Mouse (Mus musculus) forebrain, embryonic 11.5 days (tissue): ENCODE data around the gene Kmo. TPM values are rescaled to one million over a fixed set of nuclear protein-coding genes. Genes with fewer than 3 reads are reported as not detected.

Experiments used
- ATAC-seq: fragments of 200-750 bp; cut with Nextera tagmentation; replicated peaks from 2 replicates; pipeline ENCODE4 v1.8.0; 2017; ENCODE audit warnings: moderate TSS enrichment; ENCODE audit not compliant: low FRiP score
- DNase-seq: peaks from one replicate; pipeline ENCODE4 v3.0.0-alpha.2; 2017; ENCODE audit warnings: low spot score
- H3K27ac ChIP-seq: fragments of 300-500 bp; sonication (generic); 2 replicates; pipeline ENCODE4 v1.5.1; 2014; ENCODE audit warnings: low read depth, low read length
- H3K27me3 ChIP-seq: fragments of 300-500 bp; sonication (generic); 2 replicates; pipeline ENCODE4 v1.6.1; 2014; ENCODE audit warnings: mild to moderate bottlenecking, low read length, mixed read lengths; ENCODE audit not compliant: control insufficient read depth, insufficient read depth
- H3K36me3 ChIP-seq: fragments of 300-500 bp; sonication (generic); 2 replicates; pipeline ENCODE4 v1.6.1; 2014; ENCODE audit warnings: mild to moderate bottlenecking, low read length, moderate library complexity, mixed read lengths; ENCODE audit not compliant: control insufficient read depth, insufficient read depth
- H3K4me1 ChIP-seq: fragments of 300-500 bp; sonication (generic); replicated peaks from 2 replicates; pipeline ENCODE4 v1.6.1; 2014; ENCODE audit warnings: low read length, mixed read lengths; ENCODE audit not compliant: control insufficient read depth, insufficient read depth
- H3K4me2 ChIP-seq: fragments of 300-500 bp; sonication (generic); 2 replicates; pipeline ENCODE4 v1.6.1; 2014; ENCODE audit warnings: low read depth, mild to moderate bottlenecking, low read length, moderate library complexity, mixed read lengths; ENCODE audit not compliant: severe bottlenecking
- H3K4me3 ChIP-seq: fragments of 300-500 bp; sonication (generic); 2 replicates; pipeline ENCODE4 v1.5.1; 2014; ENCODE audit warnings: low read depth, low read length
- H3K9ac ChIP-seq: fragments of 300-500 bp; sonication (generic); 2 replicates; pipeline ENCODE4 v1.6.1; 2014; ENCODE audit warnings: low read length
- H3K9me3 ChIP-seq: fragments of 300-500 bp; sonication (generic); 2 replicates; pipeline ENCODE4 v1.6.1; 2016; ENCODE audit warnings: low read length, mixed read lengths; ENCODE audit not compliant: control insufficient read depth
- WGBS: fragments of 180-500 bp; shearing (Covaris S2); extraction: QIAGEN DNeasy Blood & Tissue Kit; methylation state at CpG from one replicate; pipeline ENCODE4 v1.1.7; 2014; 5-methylcytosine and 5-hydroxymethylcytosine counted together
- polyA plus RNA-seq: library from polyadenylated mRNA; unstranded; fragments of >200 nt; fragmentation: Nextera tagmentation; extraction: Ambion mirVana; gene quantifications from 2 replicates; pipeline ENCODE4 v1.2.1, GENCODE M21; 2014

Kmo gene
- polyA plus RNA-seq, 1 experiment from 2014 or later: 0.25 TPM

GRCm38 (mm10) chr1:175693429-175693960 lies 73.3 kb downstream of the Kmo start:
- no peak overlapping the region for H3K27ac ChIP-seq
- DNase-seq: no peak
- no peaks in the 10 kb centered on the region for H3K9me3 ChIP-seq
- no peak overlapping the region for H3K9ac ChIP-seq
- ATAC-seq: peak; percentile 0; the same call in 1 of the 2 replicates
- H3K36me3 ChIP-seq: no peaks in the 10 kb centered on the region
- H3K27me3 ChIP-seq: no peaks in the 10 kb centered on the region
- WGBS: 52% methylated on average over 12 of the region's 12 CpGs
- peaks cover 6% of the 10 kb centered on the region; the same call in 1 of the 2 replicates for H3K4me1 ChIP-seq
- H3K4me3 ChIP-seq: peak overlapping the region; percentile 74
- peak overlapping the region; percentile 47 for H3K4me2 ChIP-seq

DNA sequence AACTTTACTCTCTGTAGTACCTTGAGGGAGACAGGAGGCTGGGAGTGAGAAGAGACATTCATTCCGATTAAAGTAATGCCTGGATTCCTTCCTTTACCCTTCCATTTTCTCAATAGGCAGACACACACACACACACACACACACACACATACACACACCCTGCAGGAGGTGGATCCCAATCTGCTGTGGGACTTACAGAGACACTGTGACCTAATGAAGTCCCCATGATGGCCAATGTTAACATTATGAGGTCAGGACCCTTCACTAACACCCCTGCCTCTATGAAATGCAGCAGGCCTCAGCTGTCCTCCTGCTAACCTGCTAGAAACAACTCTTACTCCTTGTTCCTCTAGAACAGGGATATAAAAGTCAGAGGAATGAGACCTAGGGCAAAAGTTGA lies 78.1 kb downstream of the Kmo start, which contains the start of gene Wdr64:
Wdr64 (plus strand) TSS at position 301 of the 400 bp plus-strand sequence.
- H3K4me2 ChIP-seq: no peak within 1 kb of the TSS
- H3K4me3 ChIP-seq: no peak within 1 kb of the TSS
- 74% methylated on average over 1 of the region's 1 CpGs for WGBS
- H3K27me3 ChIP-seq: no peaks in the 10 kb centered on the region
- no peaks in the 10 kb centered on the region; the same call in 1 of the 2 replicates for H3K4me1 ChIP-seq
- ATAC-seq (no peak), DNase-seq (no peak)
- H3K27ac ChIP-seq: no peak within 1 kb of the TSS
- no peaks in the 10 kb centered on the region for H3K36me3 ChIP-seq
- no peaks in the 10 kb centered on the region for H3K9me3 ChIP-seq
- H3K9ac ChIP-seq: no peak within 1 kb of the TSS

DNA sequence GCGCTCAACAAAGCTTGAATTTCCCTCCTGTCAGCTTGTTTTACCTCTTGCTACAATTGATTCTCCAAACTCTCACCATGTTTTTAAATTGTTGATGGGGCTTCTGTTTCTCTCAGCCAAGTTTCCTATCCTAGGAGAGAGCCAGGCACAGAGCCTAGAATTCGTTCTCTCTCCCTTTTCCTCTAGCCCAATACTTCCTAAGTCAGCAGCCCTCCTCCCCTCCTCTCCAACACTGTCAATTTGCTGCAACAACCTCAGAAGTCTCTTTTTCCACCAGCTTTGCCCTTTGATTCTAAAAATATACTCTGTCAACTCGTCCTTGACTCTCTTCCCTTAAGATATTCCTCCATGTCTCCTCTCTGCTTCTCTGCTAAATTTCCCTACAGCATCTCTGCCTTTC lies 79.2 kb downstream of the Kmo start:
- Histone ChIP-seq H3K4me3 (no peak overlapping the region), H3K4me1 (no peaks in the 10 kb centered on the region), H3K4me2 (no peak overlapping the region), H3K27me3 (no peaks in the 10 kb centered on the region), H3K9ac (no peak overlapping the region), H3K36me3 (no peaks in the 10 kb centered on the region), H3K9me3 (no peaks in the 10 kb centered on the region), H3K27ac (no peak overlapping the region)
- ATAC-seq (no peak), DNase-seq (no peak)
- 65% methylated on average over 3 of the region's 3 CpGs for WGBS

- ATAC-seq: no peak
- H3K4me3 ChIP-seq: no peak overlapping the region
- no peaks in the 10 kb centered on the region for H3K27me3 ChIP-seq
- H3K27ac ChIP-seq: no peak overlapping the region
- no peak overlapping the region for H3K4me2 ChIP-seq
- no peak overlapping the region for H3K9ac ChIP-seq
- no peaks in the 10 kb centered on the region for H3K36me3 ChIP-seq
- H3K9me3 ChIP-seq: no peaks in the 10 kb centered on the region
- H3K4me1 ChIP-seq: no peaks in the 10 kb centered on the region
- no peak for DNase-seq
- WGBS: 46% methylated on average over 4 of the region's 4 CpGs
Observed at GRCm38 (mm10) chr1:175699796-175700195, 79.6 kb downstream of the Kmo start.

DNA sequence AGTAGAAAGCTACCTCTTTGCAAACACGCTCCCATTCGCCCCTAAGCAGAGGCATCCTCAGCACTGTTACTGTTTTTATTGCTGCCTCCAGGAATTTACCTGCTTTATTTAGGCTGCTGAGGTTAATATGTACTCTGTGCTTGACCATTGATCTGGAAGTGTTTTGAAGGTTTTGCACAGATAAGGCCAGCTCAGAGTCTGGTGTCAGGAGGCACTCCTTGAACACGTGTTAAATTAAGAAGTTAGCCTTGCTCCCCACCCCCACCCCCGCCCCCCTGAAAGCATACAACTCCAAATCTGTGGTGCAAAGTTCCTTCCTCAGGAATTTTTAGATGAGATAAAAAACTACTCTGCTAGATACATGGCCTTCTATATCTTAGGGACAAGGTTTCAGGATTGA lies 81.0 kb downstream of the Kmo start:
- Histone ChIP-seq H3K4me3 (no peak overlapping the region), H3K9ac (no peak overlapping the region), H3K27me3 (no peaks in the 10 kb centered on the region), H3K9me3 (no peaks in the 10 kb centered on the region), H3K36me3 (no peaks in the 10 kb centered on the region), H3K4me1 (no peaks in the 10 kb centered on the region), H3K4me2 (no peak overlapping the region), H3K27ac (no peak overlapping the region)
- DNase-seq (no peak), ATAC-seq (no peak)
- 74% methylated on average over 4 of the region's 4 CpGs for WGBS

DNA sequence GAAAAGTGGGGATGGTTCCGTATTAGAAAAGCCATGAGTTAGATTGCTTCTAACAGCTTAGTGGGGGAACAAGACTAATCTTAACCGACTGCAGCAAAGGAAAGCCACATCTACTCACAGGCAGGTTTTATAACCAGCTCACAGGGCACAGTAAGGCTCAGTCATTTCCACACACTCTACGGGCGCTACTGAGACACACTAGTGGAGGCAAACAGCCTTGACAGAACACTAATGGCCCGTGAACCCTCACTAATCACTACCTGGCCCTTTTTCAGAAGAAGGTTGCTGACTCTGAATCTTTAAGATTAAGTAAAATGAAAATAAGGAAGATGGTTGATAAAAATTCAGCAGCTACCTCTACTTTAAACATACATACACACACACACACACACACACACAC lies 87.4 kb downstream of the Kmo start:
- H3K4me2 ChIP-seq: no peak overlapping the region
- 73% methylated on average over 5 of the region's 5 CpGs for WGBS
- no peak for DNase-seq

GRCm38 (mm10) chr1:175708013-175708412 lies 87.8 kb downstream of the Kmo start:
- Histone ChIP-seq H3K9me3 (no peaks in the 10 kb centered on the region), H3K9ac (no peak overlapping the region), H3K27ac (no peak overlapping the region), H3K4me2 (no peak overlapping the region), H3K36me3 (no peaks in the 10 kb centered on the region), H3K27me3 (no peaks in the 10 kb centered on the region), H3K4me1 (no peaks in the 10 kb centered on the region), H3K4me3 (no peak overlapping the region)
- no peak for ATAC-seq
- DNase-seq: no peak

More for the DNA sequence above, 87.4 kb downstream of the Kmo start:
- no peak overlapping the region for H3K9ac ChIP-seq
- no peaks in the 10 kb centered on the region for H3K27me3 ChIP-seq
- no peak overlapping the region for H3K27ac ChIP-seq
- no peaks in the 10 kb centered on the region for H3K36me3 ChIP-seq
- no peaks in the 10 kb centered on the region for H3K9me3 ChIP-seq
- H3K4me3 ChIP-seq: no peak overlapping the region
- no peaks in the 10 kb centered on the region for H3K4me1 ChIP-seq
- ATAC-seq: no peak

Other genes starting within 250 kb of the Kmo start
- gene Rgs7, start 127.9 kb upstream of the Kmo start, polyA plus RNA-seq: 4.6 and 5.7 TPM in 2 replicates
- gene Fh1, start 5.3 kb downstream of the Kmo start, polyA plus RNA-seq: 95.7 and 113 TPM in 2 replicates
- gene Opn3, start 72.4 kb downstream of the Kmo start, polyA plus RNA-seq: 11.5 and 12.6 TPM in 2 replicates
- 6.4 and 7.7 TPM in 2 replicates for gene Chml, start 72.5 kb downstream of the Kmo start, polyA plus RNA-seq
- not detected in 2 replicates for gene Wdr64, start 78.2 kb downstream of the Kmo start, polyA plus RNA-seq